Mouse (Mus musculus): ENCODE results near the gene Ctla4.

- TF ChIP-seq CTCF (IDR thresholded peaks at IDR 0.05; ENCODE audit: extremely low read depth, insufficient read depth, low read length) (no peak), POLR2A (IDR thresholded peaks at IDR 0.05; ENCODE audit: extremely low read depth, insufficient read depth, low read length) (no peak)
Measured at GRCm38 (mm10) chr1:60898127-60898932, 11.5 kb downstream of the Ctla4 start.

Data from cortical plate, adult 2 months (tissue).